Mouse (Mus musculus) urinary bladder, postnatal 25 days (tissue): ENCODE data around the gene Ifna7.
A peak's percentile ranks its signal among the peaks of the same experiment; 100 is the strongest.
"Not testable (repeated sequence)": the region's sequence is repeated elsewhere in the genome, so short reads cannot be mapped to it uniquely, and the experiment has no call there.

Source experiments
- DNase-seq: peaks from one replicate; pipeline ENCODE4 v3.0.0; 2022; ENCODE audit warnings: low spot score

The Ifna7 gene

DNA sequence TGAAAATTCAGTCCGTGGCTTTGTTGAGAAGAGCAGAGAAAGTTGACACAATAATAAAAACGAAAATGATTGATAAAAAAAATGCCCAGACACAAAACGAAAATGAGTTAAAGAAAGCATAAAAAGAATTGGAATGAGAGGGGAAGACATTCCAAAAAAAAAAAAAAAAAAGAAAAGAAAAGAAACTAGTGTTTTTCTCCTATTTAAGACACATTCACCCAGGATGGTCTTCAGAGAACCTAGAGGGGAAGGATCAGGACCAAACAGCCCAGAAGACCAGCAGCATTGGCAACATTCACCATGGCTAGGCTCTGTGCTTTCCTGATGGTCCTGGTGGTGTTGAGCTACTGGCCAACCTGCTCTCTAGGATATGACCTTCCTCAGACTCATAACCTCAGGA, at the start of gene Ifna7:
Gene Ifna7, plus strand, starts transcription at position 301 of the 400 bp plus-strand sequence.
- DNase-seq: no peak

DNA sequence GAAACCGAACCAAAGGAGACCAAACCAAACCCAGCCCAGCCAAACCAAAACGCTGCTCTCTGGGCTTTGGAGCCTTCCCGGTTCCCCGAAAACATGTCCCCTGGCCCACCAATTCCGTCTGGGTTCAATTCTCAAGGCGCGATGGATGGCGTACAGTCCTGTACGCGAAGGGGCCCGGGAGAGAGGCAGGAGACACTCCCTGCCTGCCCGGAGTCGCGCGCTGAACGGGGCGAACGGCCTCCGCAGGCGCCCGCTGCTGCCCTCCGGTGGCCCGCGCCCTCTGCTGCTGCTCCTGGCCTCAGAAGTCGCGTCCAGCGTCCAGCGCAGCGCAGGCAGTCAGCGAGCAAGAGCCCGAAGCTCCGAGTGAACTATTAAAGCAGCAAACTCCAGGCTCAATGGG, 42.5 kb upstream of the Ifna7 start, which contains the start of gene Gm13290:
Gene Gm13290, plus strand, starts transcription at position 301 of the 400 bp plus-strand sequence.
- DNase-seq: not testable (repeated sequence)

DNA sequence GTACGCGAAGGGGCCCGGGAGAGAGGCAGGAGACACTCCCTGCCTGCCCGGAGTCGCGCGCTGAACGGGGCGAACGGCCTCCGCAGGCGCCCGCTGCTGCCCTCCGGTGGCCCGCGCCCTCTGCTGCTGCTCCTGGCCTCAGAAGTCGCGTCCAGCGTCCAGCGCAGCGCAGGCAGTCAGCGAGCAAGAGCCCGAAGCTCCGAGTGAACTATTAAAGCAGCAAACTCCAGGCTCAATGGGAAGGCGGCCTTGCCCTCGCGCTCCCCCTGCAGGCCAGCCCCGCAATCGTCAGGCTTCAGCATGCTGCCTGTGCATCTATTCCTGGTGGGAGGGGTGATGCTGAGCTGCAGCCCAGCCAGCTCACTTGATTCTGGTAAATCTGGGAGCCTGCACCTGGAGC, 39.4 kb upstream of the Ifna7 start, which contains the start of gene Gm13289:
Gene Gm13289, plus strand, starts transcription at position 301 of the 400 bp plus-strand sequence.
- not testable (repeated sequence) for DNase-seq

DNA sequence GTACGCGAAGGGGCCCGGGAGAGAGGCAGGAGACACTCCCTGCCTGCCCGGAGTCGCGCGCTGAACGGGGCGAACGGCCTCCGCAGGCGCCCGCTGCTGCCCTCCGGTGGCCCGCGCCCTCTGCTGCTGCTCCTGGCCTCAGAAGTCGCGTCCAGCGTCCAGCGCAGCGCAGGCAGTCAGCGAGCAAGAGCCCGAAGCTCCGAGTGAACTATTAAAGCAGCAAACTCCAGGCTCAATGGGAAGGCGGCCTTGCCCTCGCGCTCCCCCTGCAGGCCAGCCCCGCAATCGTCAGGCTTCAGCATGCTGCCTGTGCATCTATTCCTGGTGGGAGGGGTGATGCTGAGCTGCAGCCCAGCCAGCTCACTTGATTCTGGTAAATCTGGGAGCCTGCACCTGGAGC, 36.5 kb upstream of the Ifna7 start, which contains the start of gene Gm13272:
Gene Gm13272, plus strand, starts transcription at position 301 of the 400 bp plus-strand sequence.
- not testable (repeated sequence) for DNase-seq

DNA sequence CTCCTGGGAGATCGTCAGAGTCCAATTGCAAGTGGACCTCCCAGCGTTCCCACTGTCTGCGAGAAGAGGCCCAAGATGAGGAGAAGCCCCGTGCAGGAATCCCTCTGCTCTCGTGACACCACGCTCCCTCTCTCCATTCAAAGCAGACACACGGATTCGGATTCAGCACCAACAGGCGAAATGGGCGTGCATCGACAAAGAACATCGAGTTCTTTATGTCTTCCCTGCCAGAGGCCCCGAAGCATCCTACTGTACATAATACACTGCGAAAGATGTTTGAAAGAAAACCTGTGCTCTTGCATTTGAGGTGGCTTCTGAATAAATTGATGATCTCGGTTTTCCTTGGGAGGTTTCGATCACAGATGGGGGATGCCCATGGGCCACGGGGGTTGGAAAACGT, 35.7 kb upstream of the Ifna7 start:
- DNase-seq: not testable (repeated sequence)

DNA sequence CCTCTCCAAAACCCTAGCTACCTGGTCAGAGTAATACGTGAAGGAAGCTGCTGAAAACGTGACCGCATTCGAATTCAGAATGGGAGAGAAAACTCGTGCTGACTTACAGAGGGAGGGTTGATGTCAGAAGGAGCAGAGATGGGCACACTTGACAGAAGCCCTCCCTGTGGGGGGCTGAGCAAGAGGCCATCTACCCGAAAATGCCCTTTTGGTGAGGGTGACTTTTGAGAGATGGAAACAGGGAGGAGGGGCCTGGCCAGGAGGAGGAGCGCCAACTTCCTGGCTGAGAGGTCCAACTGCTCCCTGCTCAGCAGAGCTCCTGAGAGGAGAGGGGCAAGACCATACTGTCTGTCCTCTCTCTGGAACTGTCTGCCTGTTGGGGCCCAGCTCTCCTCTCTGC, 34.2 kb upstream of the Ifna7 start, which contains the start of gene Ifnz:
Gene Ifnz, plus strand, starts transcription at position 301 of the 400 bp plus-strand sequence.
- DNase-seq: not testable (repeated sequence)

DNA sequence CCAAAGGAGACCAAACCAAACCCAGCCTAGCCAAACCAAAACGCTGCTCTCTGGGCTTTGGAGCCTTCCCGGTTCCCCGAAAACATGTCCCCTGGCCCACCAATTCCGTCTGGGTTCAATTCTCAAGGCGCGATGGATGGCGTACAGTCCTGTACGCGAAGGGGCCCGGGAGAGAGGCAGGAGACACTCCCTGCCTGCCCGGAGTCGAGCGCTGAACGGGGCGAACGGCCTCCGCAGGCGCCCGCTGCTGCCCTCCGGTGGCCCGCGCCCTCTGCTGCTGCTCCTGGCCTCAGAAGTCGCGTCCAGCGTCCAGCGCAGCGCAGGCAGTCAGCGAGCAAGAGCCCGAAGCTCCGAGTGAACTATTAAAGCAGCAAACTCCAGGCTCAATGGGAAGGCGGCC, 33.7 kb upstream of the Ifna7 start:
- DNase-seq: not testable (repeated sequence)

DNA sequence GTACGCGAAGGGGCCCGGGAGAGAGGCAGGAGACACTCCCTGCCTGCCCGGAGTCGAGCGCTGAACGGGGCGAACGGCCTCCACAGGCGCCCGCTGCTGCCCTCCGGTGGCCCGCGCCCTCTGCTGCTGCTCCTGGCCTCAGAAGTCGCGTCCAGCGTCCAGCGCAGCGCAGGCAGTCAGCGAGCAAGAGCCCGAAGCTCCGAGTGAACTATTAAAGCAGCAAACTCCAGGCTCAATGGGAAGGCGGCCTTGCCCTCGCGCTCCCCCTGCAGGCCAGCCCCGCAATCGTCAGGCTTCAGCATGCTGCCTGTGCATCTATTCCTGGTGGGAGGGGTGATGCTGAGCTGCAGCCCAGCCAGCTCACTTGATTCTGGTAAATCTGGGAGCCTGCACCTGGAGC, 30.6 kb upstream of the Ifna7 start, which contains the start of gene Gm13276:
Gene Gm13276, plus strand, starts transcription at position 301 of the 400 bp plus-strand sequence.
- not testable (repeated sequence) for DNase-seq

DNA sequence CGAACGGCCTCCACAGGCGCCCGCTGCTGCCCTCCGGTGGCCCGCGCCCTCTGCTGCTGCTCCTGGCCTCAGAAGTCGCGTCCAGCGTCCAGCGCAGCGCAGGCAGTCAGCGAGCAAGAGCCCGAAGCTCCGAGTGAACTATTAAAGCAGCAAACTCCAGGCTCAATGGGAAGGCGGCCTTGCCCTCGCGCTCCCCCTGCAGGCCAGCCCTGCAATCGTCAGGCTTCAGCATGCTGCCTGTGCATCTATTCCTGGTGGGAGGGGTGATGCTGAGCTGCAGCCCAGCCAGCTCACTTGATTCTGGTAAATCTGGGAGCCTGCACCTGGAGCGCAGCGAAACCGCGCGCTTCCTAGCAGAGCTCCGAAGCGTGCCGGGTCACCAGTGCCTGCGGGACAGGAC, 27.6 kb upstream of the Ifna7 start, which contains the start of gene Gm13277:
Gene Gm13277, plus strand, starts transcription at position 231 of the 400 bp plus-strand sequence.
- not testable (repeated sequence) for DNase-seq

DNA sequence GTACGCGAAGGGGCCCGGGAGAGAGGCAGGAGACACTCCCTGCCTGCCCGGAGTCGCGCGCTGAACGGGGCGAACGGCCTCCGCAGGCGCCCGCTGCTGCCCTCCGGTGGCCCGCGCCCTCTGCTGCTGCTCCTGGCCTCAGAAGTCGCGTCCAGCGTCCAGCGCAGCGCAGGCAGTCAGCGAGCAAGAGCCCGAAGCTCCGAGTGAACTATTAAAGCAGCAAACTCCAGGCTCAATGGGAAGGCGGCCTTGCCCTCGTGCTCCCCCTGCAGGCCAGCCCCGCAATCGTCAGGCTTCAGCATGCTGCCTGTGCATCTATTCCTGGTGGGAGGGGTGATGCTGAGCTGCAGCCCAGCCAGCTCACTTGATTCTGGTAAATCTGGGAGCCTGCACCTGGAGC, 24.8 kb upstream of the Ifna7 start, which contains the start of gene Gm13278:
Gene Gm13278, plus strand, starts transcription at position 301 of the 400 bp plus-strand sequence.
- DNase-seq: not testable (repeated sequence)

DNA sequence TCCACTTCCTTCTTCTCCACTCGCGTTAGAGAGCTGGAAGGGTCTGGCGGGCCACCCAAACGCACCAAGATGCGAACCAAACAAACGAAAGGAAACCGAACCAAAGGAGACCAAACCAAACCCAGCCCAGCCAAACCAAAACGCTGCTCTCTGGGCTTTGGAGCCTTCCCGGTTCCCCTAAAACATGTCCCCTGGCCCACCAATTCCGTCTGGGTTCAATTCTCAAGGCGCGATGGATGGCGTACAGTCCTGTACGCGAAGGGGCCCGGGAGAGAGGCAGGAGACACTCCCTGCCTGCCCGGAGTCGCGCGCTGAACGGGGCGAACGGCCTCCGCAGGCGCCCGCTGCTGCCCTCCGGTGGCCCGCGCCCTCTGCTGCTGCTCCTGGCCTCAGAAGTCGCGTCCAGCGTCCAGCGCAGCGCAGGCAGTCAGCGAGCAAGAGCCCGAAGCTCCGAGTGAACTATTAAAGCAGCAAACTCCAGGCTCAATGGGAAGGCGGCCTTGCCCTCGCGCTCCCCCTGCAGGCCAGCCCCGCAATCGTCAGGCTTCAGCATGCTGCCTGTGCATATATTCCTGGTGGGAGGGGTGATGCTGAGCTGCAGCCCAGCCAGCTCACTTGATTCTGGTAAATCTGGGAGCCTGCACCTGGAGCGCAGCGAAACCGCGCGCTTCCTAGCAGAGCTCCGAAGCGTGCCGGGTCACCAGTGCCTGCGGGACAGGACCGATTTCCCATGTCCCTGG, 21.9 kb upstream of the Ifna7 start, which contains the start of gene Gm13275:
Gene Gm13275, plus strand, starts transcription at position 552 of the 740 bp plus-strand sequence.
- DNase-seq: peak; percentile 81

DNA sequence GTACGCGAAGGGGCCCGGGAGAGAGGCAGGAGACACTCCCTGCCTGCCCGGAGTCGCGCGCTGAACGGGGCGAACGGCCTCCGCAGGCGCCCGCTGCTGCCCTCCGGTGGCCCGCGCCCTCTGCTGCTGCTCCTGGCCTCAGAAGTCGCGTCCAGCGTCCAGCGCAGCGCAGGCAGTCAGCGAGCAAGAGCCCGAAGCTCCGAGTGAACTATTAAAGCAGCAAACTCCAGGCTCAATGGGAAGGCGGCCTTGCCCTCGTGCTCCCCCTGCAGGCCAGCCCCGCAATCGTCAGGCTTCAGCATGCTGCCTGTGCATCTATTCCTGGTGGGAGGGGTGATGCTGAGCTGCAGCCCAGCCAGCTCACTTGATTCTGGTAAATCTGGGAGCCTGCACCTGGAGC, 18.9 kb upstream of the Ifna7 start, which contains the start of gene Gm13279:
Gene Gm13279, plus strand, starts transcription at position 301 of the 400 bp plus-strand sequence.
- not testable (repeated sequence) for DNase-seq

DNA sequence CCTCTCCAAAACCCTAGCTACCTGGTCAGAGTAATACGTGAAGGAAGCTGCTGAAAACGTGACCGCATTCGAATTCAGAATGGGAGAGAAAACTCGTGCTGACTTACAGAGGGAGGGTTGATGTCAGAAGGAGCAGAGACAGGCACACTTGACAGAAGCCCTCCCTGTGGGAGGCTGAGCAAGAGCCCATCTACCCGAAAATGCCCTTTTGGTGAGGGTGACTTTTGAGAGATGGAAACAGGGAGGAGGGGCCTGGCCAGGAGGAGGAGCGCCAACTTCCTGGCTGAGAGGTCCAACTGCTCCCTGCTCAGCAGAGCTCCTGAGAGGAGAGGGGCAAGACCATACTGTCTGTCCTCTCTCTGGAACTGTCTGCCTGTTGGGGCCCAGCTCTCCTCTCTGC, 16.7 kb upstream of the Ifna7 start, which contains the start of gene Gm13285:
Gene Gm13285, plus strand, starts transcription at position 301 of the 400 bp plus-strand sequence.
- DNase-seq: not testable (repeated sequence)

DNA sequence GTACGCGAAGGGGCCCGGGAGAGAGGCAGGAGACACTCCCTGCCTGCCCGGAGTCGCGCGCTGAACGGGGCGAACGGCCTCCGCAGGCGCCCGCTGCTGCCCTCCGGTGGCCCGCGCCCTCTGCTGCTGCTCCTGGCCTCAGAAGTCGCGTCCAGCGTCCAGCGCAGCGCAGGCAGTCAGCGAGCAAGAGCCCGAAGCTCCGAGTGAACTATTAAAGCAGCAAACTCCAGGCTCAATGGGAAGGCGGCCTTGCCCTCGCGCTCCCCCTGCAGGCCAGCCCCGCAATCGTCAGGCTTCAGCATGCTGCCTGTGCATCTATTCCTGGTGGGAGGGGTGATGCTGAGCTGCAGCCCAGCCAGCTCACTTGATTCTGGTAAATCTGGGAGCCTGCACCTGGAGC, 13.1 kb upstream of the Ifna7 start, which contains the start of gene Gm13287:
Gene Gm13287, plus strand, starts transcription at position 301 of the 400 bp plus-strand sequence.
- not testable (repeated sequence) for DNase-seq

DNA sequence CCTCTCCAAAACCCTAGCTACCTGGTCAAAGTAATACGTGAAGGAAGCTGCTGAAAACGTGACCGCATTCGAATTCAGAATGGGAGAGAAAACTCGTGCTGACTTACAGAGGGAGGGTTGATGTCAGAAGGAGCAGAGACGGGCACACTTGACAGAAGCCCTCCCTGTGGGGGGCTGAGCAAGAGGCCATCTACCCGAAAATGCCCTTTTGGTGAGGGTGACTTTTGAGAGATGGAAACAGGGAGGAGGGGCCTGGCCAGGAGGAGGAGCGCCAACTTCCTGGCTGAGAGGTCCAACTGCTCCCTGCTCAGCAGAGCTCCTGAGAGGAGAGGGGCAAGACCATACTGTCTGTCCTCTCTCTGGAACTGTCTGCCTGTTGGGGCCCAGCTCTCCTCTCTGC, 10.8 kb upstream of the Ifna7 start, which contains the start of gene Gm13288:
Gene Gm13288, plus strand, starts transcription at position 301 of the 400 bp plus-strand sequence.
- DNase-seq: not testable (repeated sequence)

DNA sequence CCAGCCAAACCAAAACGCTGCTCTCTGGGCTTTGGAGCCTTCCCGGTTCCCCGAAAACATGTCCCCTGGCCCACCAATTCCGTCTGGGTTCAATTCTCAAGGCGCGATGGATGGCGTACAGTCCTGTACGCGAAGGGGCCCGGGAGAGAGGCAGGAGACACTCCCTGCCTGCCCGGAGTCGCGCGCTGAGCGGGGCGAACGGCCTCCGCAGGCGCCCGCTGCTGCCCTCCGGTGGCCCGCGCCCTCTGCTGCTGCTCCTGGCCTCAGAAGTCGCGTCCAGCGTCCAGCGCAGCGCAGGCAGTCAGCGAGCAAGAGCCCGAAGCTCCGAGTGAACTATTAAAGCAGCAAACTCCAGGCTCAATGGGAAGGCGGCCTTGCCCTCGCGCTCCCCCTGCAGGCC, 10.3 kb upstream of the Ifna7 start:
- DNase-seq: not testable (repeated sequence)

DNA sequence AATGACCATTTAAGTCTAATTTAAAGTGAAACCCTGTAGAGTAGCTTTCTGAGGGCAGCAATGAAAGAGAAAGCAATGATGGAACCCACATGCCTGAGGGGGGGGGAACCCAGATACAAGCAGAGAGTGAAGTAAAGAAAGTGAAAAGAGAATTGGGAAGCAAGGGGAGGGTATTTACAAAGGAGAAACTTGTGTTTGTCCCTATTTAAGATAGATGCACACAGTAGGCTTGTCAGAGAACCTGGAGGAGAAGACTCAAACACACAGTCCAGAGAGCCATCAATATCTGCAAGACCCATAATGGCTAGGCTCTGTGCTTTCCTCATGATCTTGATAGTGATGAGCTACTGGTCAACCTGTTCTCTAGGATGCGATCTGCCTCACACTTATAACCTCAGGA, 3.6 kb downstream of the Ifna7 start, which contains the start of gene Ifna11:
Gene Ifna11, plus strand, starts transcription at position 301 of the 400 bp plus-strand sequence.
- no peak for DNase-seq

DNA sequence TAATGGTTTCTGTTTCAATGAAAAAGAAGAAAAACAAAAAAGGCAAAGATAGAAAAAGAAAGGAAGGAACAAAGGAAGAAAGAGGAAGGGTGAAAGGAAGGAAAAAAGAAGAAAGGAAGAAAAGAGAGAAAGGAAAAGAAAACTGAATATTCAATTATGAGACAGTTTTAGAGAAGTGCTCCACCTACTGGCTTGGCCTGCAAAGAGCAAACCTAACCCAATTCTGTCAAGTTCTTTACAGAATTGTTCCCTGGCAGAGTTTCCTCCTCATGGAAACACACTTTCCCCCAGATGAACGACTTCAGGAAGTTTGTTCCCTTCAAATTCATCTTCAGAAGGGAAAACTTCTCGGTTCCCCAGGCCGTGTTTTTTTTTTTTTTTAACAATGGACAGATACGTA, 7.0 kb downstream of the Ifna7 start:
- DNase-seq: peak; percentile 8

DNA sequence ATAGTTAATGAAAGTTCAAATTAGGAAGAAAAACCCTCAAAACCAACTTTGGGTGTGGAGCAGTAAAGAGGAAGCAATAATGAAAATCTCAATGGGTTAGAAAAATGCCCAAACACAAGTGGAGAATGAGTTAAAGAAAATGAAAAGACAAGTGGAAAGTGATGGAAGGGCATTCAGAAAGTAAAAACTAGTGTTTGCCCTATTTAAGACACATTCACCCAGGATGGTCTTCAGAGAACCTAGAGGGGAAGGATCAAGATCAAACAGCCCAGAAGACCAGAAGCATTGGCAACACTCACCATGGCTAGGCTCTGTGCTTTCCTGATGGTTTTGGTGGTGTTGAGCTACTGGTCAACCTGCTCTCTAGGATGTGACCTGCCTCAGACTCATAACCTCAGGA, 11.1 kb downstream of the Ifna7 start, which contains the start of gene Ifna6:
Gene Ifna6, plus strand, starts transcription at position 301 of the 400 bp plus-strand sequence.
- not testable (repeated sequence) for DNase-seq

DNA sequence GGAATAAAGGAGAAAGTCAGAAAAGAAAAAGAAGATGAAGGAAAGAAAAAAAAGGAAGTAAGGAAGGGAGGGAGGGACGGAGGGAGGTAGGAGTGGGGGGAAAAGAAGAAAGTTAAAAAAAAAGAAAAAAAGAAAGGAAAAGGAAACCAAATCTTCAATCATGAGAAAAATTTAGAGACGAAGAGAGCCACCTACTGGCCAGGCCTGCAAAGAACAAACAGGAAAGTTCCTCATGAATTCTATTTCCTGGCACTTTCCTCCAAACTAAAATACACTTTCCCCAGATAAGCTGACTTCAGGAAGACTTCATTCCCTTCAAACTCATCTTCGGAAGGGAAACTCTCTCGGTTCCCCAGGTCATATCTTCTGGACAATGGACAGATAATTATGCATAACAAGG, 14.5 kb downstream of the Ifna7 start:
- peak; percentile 22 for DNase-seq

DNA sequence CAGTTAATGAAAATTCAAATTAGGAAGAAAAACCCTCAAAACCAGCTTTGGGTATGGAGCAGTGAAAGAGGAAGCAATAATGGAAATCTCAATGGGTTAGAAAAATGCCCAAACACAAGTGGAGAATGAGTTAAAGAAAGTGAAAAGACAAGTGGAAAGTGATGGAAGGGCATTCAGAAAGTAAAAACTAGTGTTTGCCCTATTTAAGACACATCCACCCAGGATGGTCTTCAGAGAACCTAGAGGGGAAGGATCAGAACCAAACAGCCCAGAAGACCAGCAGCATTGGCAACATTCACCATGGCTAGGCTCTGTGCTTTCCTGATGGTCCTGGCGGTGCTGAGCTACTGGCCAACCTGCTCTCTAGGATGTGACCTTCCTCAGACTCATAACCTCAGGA, 19.2 kb downstream of the Ifna7 start, which contains the start of gene Ifna5:
Gene Ifna5, plus strand, starts transcription at position 301 of the 400 bp plus-strand sequence.
- DNase-seq: not testable (repeated sequence)

DNA sequence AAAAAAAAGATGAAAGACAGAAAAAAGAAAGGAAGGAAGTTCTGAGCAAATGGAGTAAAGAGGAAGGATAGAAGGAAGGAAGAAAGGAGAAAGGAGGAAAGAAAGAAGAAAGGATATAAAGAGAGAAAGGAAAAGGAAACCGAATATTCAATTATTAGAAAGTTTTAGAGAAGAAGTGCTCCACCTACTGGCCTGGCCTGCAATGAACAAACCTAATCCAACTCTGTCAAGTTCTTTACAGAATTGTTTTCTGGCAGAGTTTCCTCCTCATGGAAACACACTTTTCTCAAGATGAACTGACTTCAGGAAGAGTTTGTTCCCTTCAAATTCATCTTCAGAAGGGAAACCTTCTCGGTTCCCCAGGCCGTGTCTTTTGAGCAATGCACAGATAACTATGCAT, 22.8 kb downstream of the Ifna7 start:
- DNase-seq: no peak
